Mouse (Mus musculus): ENCODE measurements around the gene Gca.

GRCm38 (mm10) chr2:62717270-62717669, 53.2 kb downstream of the Gca start:
- TF ChIP-seq CTCF (IDR thresholded peaks at IDR 0.05) (no peak), EP300 (IDR thresholded peaks at IDR 0.05) (no peak)
